Mouse (Mus musculus) effector memory CD4-positive, alpha-beta T cell, adult 5 months (primary cell): ENCODE measurements around the gene Nkx2-9. TPM values are rescaled to one million over a fixed set of nuclear protein-coding genes. Genes with fewer than 3 reads are reported as not detected.

Experiments
- polyA plus RNA-seq: library from polyadenylated mRNA; unstranded; fragments of 100-300 nt; shearing (Covaris generic); gene quantifications from one replicate; pipeline ENCODE4 v1.2.1, GENCODE M21; 2017

Nkx2-9 gene
- polyA plus RNA-seq: not detected

DNA sequence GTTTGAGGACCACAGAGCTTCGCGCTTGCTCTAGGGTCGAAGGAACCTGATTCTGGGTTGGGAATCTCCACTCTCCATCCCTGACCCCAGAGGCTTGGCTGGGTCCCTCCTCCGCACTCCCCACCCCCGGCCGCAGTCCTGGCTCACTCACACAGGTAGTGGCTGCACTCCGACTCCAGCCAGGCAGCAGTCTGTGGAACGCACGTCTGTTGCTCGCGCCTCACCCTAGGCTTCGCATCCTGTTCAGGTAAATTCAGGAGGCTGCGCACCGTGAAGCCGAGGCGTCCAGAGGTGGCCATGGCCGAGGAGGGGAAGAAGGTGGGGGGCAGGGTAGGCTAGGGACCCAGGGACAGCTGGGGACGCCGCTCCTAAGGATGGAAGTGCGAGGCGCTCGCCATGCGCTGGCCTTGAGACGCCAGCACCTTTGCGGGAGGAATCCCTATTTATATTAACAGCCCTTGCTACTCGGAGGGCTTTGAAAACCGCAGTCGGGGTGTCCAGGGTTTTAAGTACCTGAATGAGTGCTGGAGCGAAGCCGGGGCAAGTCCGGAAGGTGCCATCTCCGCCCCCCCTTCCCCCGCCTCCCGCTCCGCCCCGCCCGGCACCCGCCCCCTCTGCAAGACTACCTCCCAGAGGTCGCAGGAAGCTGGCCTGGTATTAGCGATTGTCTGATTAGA is at the start of gene Nkx2-9:
Nkx2-9 (minus strand) TSS at position 524 of the 677 bp plus-strand sequence.

Other genes with a start within 250 kb of the Nkx2-9 start
- not detected for gene Nkx2-1, start 76.4 kb downstream of the Nkx2-9 start, polyA plus RNA-seq
- gene Pax9, start 78.5 kb upstream of the Nkx2-9 start, polyA plus RNA-seq: not detected